Mouse (Mus musculus) layer of hippocampus, adult 18-20 months (tissue): ENCODE results near the gene Krtap11-1. TPM values are rescaled to one million over a fixed set of nuclear protein-coding genes. Genes with fewer than 3 reads are reported as not detected.

ENCODE experiments used
- total RNA-seq, 2 experiments: library from RNA; stranded (reverse); gene quantifications; 2 replicates each; pipeline ENCODE4 v1.2.3; 2021

The Krtap11-1 gene
- total RNA-seq, 2 experiments from 2014 or later: not detected

Other genes starting within 250 kb of the Krtap11-1 start
- not detected for gene Krtap21-1, start 167.3 kb downstream of the Krtap11-1 start, total RNA-seq
- gene Krtap6-2, start 151.1 kb downstream of the Krtap11-1 start, total RNA-seq: not detected
- gene Krtap8-1, start 83.2 kb downstream of the Krtap11-1 start, total RNA-seq: not detected
- not detected for gene Krtap7-1, start 62.9 kb downstream of the Krtap11-1 start, total RNA-seq